Mouse (Mus musculus): ENCODE measurements around the gene Rundc3b. TPM values are rescaled to one million over a fixed set of nuclear protein-coding genes. Genes with fewer than 3 reads are reported as not detected.

Gene Rundc3b
- 4.1 and 4.6 TPM in 2 replicates for polyA plus RNA-seq (2011; ENCODE audit: insufficient read depth, insufficient read length, low read depth, missing spikeins)

DNA sequence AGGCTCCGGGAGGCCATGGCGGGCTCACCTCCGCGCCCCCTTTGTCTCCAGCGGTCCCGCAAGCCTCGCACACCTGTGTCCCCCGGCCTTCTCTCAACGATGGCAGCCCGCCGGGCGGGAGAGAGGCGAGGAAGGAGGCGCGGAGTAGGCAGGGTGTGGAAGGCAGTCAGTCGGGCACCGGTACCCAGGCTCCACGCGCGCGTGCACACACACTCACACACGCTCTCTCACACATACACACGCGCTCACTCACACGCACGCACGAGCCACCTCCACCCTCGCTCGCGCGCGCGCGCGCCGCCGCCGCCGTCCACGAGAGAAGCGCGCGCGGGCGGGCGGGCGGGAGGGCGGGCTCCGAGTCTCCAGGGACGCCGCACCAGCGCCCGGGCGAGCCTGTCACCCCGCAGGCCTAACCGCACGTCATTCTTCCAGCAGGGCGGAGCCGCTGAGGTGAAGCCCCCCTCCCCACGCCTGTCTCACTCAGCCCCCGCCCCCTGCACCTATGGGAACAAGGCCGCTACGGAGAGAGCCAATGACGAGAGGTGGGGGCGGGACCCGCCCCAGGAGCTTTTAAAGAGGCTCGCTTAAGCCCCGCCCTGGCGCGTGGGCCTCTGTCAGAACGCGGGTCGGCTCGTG is at the start of gene Rundc3b:
TSS of gene Rundc3b (minus strand) at position 357 of the 636 bp plus-strand sequence.
- no peaks in the 10 kb centered on the region for H3K36me3 ChIP-seq (ENCODE audit: control insufficient read depth, insufficient read depth, low read length, poor library complexity, severe bottlenecking)
- TF ChIP-seq POLR2A (IDR thresholded peaks at IDR 0.05; ENCODE audit: insufficient read depth, low read length) (no peak), EP300 (IDR thresholded peaks at IDR 0.05; ENCODE audit: insufficient read depth, low read depth, low read length) (no peak), CTCF (IDR thresholded peaks at IDR 0.05; ENCODE audit: low read depth, low read length) (no peak)
- no peak within 1 kb of the TSS for H3K27ac ChIP-seq (ENCODE audit: insufficient read depth, low read length)
- H3K27me3 ChIP-seq (ENCODE audit: control insufficient read depth, insufficient read depth, low read length, poor library complexity, severe bottlenecking), result no peaks in the 10 kb centered on the region
- peak within 1 kb of the TSS; percentile 69 for H3K9ac ChIP-seq (ENCODE audit: low read depth, poor library complexity, severe bottlenecking)
- no peaks in the 10 kb centered on the region for H3K4me1 ChIP-seq (ENCODE audit: control insufficient read depth, insufficient read depth, low read length)
- H3K4me3 ChIP-seq (ENCODE audit: low read depth, low read length), result peak within 1 kb of the TSS; percentile 81
- no peaks in the 10 kb centered on the region for H3K9me3 ChIP-seq (replicated peaks; ENCODE audit: control insufficient read depth, insufficient read depth, low read length, poor library complexity, severe bottlenecking)

DNA sequence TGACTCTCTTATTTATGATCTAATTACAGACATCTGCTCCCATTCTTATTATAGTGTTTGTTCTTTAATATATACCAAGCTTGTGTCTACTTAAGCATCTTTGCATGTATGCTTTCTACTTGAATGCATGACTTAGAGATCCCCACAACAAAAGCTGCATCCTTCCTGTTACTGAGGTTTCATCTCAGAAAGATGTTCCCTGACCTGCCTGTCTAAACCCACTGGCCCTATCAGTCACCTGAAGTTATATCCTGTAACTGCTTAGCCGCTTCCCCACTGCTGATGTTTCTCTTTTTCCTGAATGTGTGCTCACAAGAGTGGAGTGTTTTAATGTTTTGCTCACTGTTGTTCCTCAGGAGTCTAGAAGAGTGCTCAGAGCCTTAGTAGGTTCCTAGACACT is 46.9 kb upstream of the Rundc3b start:
- Histone ChIP-seq H3K4me3 (ENCODE audit: low read depth, low read length) (no peak overlapping the region), H3K9ac (ENCODE audit: low read depth, poor library complexity, severe bottlenecking) (no peak overlapping the region), H3K27ac (ENCODE audit: insufficient read depth, low read length) (no peak overlapping the region), H3K9me3 (replicated peaks; ENCODE audit: control insufficient read depth, insufficient read depth, low read length, poor library complexity, severe bottlenecking) (no peaks in the 10 kb centered on the region), H3K27me3 (ENCODE audit: control insufficient read depth, insufficient read depth, low read length, poor library complexity, severe bottlenecking) (no peaks in the 10 kb centered on the region), H3K4me1 (ENCODE audit: control insufficient read depth, insufficient read depth, low read length) (no peaks in the 10 kb centered on the region), H3K36me3 (ENCODE audit: control insufficient read depth, insufficient read depth, low read length, poor library complexity, severe bottlenecking) (no peaks in the 10 kb centered on the region)
- TF ChIP-seq EP300 (IDR thresholded peaks at IDR 0.05; ENCODE audit: insufficient read depth, low read depth, low read length) (no peak), CTCF (IDR thresholded peaks at IDR 0.05; ENCODE audit: low read depth, low read length) (no peak), POLR2A (IDR thresholded peaks at IDR 0.05; ENCODE audit: insufficient read depth, low read length) (no peak)

DNA sequence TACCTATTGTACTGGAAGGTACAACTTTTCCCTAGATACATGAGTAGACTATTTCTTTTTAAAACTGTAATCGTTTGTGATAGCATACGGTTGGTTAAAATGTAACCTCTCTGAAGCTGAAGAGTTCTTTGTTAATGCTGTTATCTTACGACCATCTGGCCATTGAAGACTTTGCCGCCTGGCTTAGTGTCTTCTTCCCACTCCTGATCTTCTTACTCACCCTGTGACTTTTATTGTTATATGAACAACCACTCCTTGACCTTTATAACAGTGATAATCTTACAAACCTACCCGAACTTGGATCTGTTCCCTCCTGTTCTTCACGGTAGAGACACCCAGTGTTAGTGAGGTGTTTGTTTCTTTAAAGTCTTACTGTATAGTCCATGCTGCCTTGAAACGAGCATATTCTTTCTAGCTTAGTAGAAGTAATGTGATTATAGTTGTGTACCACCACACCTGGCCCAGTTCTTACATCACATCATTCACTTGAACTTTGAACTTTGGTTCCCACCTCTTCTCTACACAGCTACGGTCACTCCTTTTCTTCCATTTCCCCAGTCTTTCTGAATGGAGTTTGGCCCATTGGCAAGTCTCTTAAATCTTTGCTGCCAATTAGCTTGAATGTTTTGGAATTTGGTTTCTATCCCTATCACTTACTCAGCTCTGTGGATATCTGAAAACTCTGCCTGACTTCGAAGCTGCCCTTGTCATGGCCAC is 45.2 kb upstream of the Rundc3b start:
- no peaks in the 10 kb centered on the region for H3K36me3 ChIP-seq (ENCODE audit: control insufficient read depth, insufficient read depth, low read length, poor library complexity, severe bottlenecking)
- TF ChIP-seq EP300 (IDR thresholded peaks at IDR 0.05; ENCODE audit: insufficient read depth, low read depth, low read length) (no peak), POLR2A (IDR thresholded peaks at IDR 0.05; ENCODE audit: insufficient read depth, low read length) (no peak), CTCF (IDR thresholded peaks at IDR 0.05; ENCODE audit: low read depth, low read length) (no peak)

DNA sequence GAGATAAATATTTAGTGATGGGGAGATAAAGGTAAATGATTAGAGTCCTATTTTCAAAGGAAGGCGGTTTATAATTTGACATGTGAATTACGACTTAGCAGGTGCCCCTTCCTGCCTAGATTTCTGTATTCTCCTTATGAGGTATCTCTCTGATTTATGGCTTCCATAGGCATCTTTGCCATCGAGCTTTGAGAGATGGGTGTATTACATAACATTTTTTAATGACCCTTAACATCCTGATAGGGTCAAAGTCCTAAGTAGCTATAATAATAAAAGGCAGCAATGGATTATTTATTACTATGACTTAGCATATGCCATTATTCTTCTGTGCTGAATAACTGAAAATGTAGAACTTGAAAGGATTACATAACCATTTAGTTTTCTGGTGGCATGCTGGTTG is 41.9 kb upstream of the Rundc3b start:
- Histone ChIP-seq H3K9me3 (replicated peaks; ENCODE audit: control insufficient read depth, insufficient read depth, low read length, poor library complexity, severe bottlenecking) (no peaks in the 10 kb centered on the region), H3K27me3 (ENCODE audit: control insufficient read depth, insufficient read depth, low read length, poor library complexity, severe bottlenecking) (peaks cover 1% of the 10 kb centered on the region; the same call in 1 of the 2 replicates), H3K27ac (ENCODE audit: insufficient read depth, low read length) (no peak overlapping the region), H3K4me1 (ENCODE audit: control insufficient read depth, insufficient read depth, low read length) (no peaks in the 10 kb centered on the region), H3K9ac (ENCODE audit: low read depth, poor library complexity, severe bottlenecking) (no peak overlapping the region), H3K4me3 (ENCODE audit: low read depth, low read length) (no peak overlapping the region), H3K36me3 (ENCODE audit: control insufficient read depth, insufficient read depth, low read length, poor library complexity, severe bottlenecking) (no peaks in the 10 kb centered on the region)
- no peak for TF ChIP-seq EP300 (IDR thresholded peaks at IDR 0.05; ENCODE audit: insufficient read depth, low read depth, low read length)
- no peak for TF ChIP-seq CTCF (IDR thresholded peaks at IDR 0.05; ENCODE audit: low read depth, low read length)
- no peak for TF ChIP-seq POLR2A (IDR thresholded peaks at IDR 0.05; ENCODE audit: insufficient read depth, low read length)

More for the DNA sequence above, 45.2 kb upstream of the Rundc3b start:
- Histone ChIP-seq H3K27me3 (ENCODE audit: control insufficient read depth, insufficient read depth, low read length, poor library complexity, severe bottlenecking) (no peaks in the 10 kb centered on the region), H3K9ac (ENCODE audit: low read depth, poor library complexity, severe bottlenecking) (no peak overlapping the region), H3K27ac (ENCODE audit: insufficient read depth, low read length) (no peak overlapping the region), H3K4me1 (ENCODE audit: control insufficient read depth, insufficient read depth, low read length) (no peaks in the 10 kb centered on the region), H3K9me3 (replicated peaks; ENCODE audit: control insufficient read depth, insufficient read depth, low read length, poor library complexity, severe bottlenecking) (no peaks in the 10 kb centered on the region), H3K4me3 (ENCODE audit: low read depth, low read length) (no peak overlapping the region)

DNA sequence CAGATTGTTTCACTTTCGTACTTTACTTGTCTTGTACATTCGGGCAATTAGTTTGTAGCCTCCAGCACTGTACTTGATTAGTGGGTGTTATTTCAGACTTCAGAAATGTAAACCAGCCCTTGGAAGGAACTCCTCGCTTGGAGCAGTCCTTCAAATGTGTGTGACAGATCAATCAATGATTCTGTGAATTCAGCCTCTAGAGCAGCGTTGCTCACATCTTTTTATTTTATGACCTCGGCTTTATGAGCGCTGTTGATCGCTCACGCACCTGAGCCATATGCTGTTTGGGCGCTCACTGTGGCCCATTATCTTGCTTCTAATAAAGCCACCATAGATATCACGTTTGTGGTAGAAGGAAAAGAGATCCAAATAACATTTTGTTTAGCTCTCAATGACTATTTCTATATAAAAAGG is 38.0 kb upstream of the Rundc3b start:
- TF ChIP-seq CTCF (IDR thresholded peaks at IDR 0.05; ENCODE audit: low read depth, low read length) (no peak), POLR2A (IDR thresholded peaks at IDR 0.05; ENCODE audit: insufficient read depth, low read length) (no peak), EP300 (IDR thresholded peaks at IDR 0.05; ENCODE audit: insufficient read depth, low read depth, low read length) (no peak)
- Histone ChIP-seq H3K4me1 (ENCODE audit: control insufficient read depth, insufficient read depth, low read length) (no peaks in the 10 kb centered on the region), H3K9me3 (replicated peaks; ENCODE audit: control insufficient read depth, insufficient read depth, low read length, poor library complexity, severe bottlenecking) (no peaks in the 10 kb centered on the region), H3K36me3 (ENCODE audit: control insufficient read depth, insufficient read depth, low read length, poor library complexity, severe bottlenecking) (no peaks in the 10 kb centered on the region), H3K27me3 (ENCODE audit: control insufficient read depth, insufficient read depth, low read length, poor library complexity, severe bottlenecking) (peaks cover 1% of the 10 kb centered on the region; the same call in 1 of the 2 replicates), H3K4me3 (ENCODE audit: low read depth, low read length) (no peak overlapping the region), H3K27ac (ENCODE audit: insufficient read depth, low read length) (no peak overlapping the region), H3K9ac (ENCODE audit: low read depth, poor library complexity, severe bottlenecking) (no peak overlapping the region)

Measured in ES-Bruce4 (cell line).